Mouse (Mus musculus) kidney, adult 2 months (tissue): ENCODE data around the gene Eml2.

Source experiments
- CTCF ChIP-seq: fragments of 200-500 bp; conservative IDR thresholded peaks from 2 replicates; pipeline ENCODE4 v1.5.1; 2011; ENCODE audit warnings: low read depth, mild to moderate bottlenecking, control low read depth, low read length, moderate library complexity, mixed read lengths; ENCODE audit not compliant: insufficient read depth, insufficient read length
- POLR2A ChIP-seq: fragments of 200-500 bp; IDR thresholded peaks from one replicate; pipeline ENCODE4 v1.6.1; 2011; ENCODE audit warnings: low read depth, low read length, control low read depth

GRCm38 (mm10) chr7:19165656-19166423, 10.4 kb upstream of the Eml2 start, which contains the start of gene Gipr:
- TF ChIP-seq CTCF, result no peak
- TF ChIP-seq POLR2A, result no peak
